Mouse (Mus musculus): ENCODE results near the gene Diaph3. TPM values are rescaled to one million over a fixed set of nuclear protein-coding genes. Genes with fewer than 3 reads are reported as not detected.

Diaph3 gene
- polyA plus RNA-seq, 1 experiment from 2014 or later = 8.2 TPM

DNA sequence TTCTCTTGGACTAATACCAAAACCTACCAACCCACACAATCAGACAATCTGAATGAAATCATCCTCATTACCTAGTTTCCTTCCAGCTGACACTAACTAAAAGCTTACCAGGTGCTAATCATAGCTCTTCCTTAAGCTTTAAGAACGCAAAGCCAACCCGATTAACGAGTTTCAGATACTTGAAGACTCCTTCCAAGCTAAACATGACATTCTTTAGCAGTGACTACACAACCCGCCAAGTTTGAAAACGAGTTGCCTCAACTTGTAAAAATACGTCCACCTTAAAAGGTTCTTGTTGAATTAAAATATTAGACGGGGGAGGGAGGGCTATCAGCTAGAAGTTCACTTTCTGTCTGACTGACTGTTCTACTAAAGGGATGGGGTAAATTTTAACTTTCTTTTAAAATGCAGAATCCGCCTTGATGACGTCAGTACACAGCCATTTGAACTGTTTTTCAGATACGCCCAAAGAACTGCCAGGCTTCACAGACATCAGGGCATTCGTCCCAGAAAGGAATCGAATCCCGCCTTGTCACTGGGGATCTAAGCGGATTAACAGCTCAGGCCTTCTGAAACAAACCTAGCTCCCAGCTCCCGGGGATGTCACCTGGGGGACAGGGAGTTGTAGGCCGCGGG is 590 bp downstream of the Diaph3 start:
- Histone ChIP-seq H3K36me3 (ENCODE audit: control insufficient read depth, insufficient read depth, low read length) (no peaks in the 10 kb centered on the region), H3K9me3 (ENCODE audit: control insufficient read depth, low read length) (no peaks in the 10 kb centered on the region), H3K4me2 (ENCODE audit: low read depth) (peak overlapping the region; percentile 61), H3K4me1 (ENCODE audit: control insufficient read depth, insufficient read depth, low read length) (peaks cover 3% of the 10 kb centered on the region; the same call in 1 of the 2 replicates), H3K4me3 (ENCODE audit: low read depth, low read length) (peak overlapping the region; percentile 69), H3K27me3 (ENCODE audit: control insufficient read depth, insufficient read depth, low read length) (no peaks in the 10 kb centered on the region), H3K9ac (ENCODE audit: low read length) (peak overlapping the region; percentile 56), H3K27ac (ENCODE audit: low read depth, low read length) (no peak overlapping the region)
- 9% methylated on average over 17 of the region's 17 CpGs for whole genome bisulfite sequencing
- peak; percentile 18 for ATAC-seq (ENCODE audit: insufficient read depth, low FRiP score, low TSS enrichment)
- no peak for DNase-seq (ENCODE audit: low spot score)

DNA sequence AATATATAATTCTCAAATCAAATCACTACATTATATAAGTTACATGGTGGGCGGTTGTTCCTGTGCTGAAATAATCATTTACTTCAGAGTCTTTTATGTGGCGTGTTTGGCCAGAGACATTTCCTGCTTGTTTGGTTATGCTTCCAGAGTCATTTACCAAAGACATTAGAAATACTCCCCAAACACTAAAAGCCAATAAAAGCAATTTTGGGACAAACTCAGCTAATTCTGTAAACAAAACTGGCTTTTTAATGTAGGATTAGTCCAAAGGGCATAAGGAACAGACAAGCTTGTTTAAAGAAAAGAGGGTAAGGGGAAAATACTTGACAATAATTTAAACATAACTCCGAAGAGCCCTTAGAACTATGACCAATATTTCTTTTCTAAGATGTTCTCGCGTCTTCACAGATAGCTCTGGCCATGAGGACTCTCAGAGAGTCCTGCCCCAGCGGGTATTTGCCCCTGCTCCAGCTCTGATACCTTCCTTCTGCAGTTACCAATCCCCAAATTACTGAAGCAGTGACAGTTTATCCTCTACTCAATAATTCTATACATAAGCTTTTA is 14.9 kb downstream of the Diaph3 start:
- Histone ChIP-seq H3K4me3 (ENCODE audit: low read depth, low read length) (no peak overlapping the region), H3K9ac (ENCODE audit: low read length) (no peak overlapping the region), H3K4me2 (ENCODE audit: low read depth) (no peak overlapping the region), H3K27me3 (ENCODE audit: control insufficient read depth, insufficient read depth, low read length) (no peaks in the 10 kb centered on the region), H3K27ac (ENCODE audit: low read depth, low read length) (no peak overlapping the region), H3K36me3 (ENCODE audit: control insufficient read depth, insufficient read depth, low read length) (no peaks in the 10 kb centered on the region), H3K4me1 (ENCODE audit: control insufficient read depth, insufficient read depth, low read length) (no peaks in the 10 kb centered on the region), H3K9me3 (ENCODE audit: control insufficient read depth, low read length) (no peaks in the 10 kb centered on the region)
- DNase-seq (ENCODE audit: low spot score) (no peak), ATAC-seq (ENCODE audit: insufficient read depth, low FRiP score, low TSS enrichment) (no peak)
- 95% methylated on average over 6 of the region's 6 CpGs for WGBS

- Histone ChIP-seq H3K36me3 (ENCODE audit: control insufficient read depth, insufficient read depth, low read length) (no peaks in the 10 kb centered on the region), H3K4me1 (ENCODE audit: control insufficient read depth, insufficient read depth, low read length) (no peaks in the 10 kb centered on the region), H3K27ac (ENCODE audit: low read depth, low read length) (no peak overlapping the region), H3K9me3 (ENCODE audit: control insufficient read depth, low read length) (no peaks in the 10 kb centered on the region), H3K27me3 (ENCODE audit: control insufficient read depth, insufficient read depth, low read length) (no peaks in the 10 kb centered on the region), H3K9ac (ENCODE audit: low read length) (no peak overlapping the region), H3K4me2 (ENCODE audit: low read depth) (no peak overlapping the region), H3K4me3 (ENCODE audit: low read depth, low read length) (no peak overlapping the region)
- DNase-seq (ENCODE audit: low spot score) (no peak), ATAC-seq (ENCODE audit: insufficient read depth, low FRiP score, low TSS enrichment) (no peak)
- WGBS = 90% methylated on average over 5 of the region's 5 CpGs
Observed at GRCm38 (mm10) chr14:87125492-87125891, 15.5 kb downstream of the Diaph3 start.

- no peaks in the 10 kb centered on the region for H3K27me3 ChIP-seq (ENCODE audit: control insufficient read depth, insufficient read depth, low read length)
- DNase-seq (ENCODE audit: low spot score) (no peak), ATAC-seq (ENCODE audit: insufficient read depth, low FRiP score, low TSS enrichment) (no peak)
- no peaks in the 10 kb centered on the region for H3K4me1 ChIP-seq (ENCODE audit: control insufficient read depth, insufficient read depth, low read length)
- no peak overlapping the region for H3K4me3 ChIP-seq (ENCODE audit: low read depth, low read length)
- no peak overlapping the region for H3K27ac ChIP-seq (ENCODE audit: low read depth, low read length)
- 96% methylated on average over 15 of the region's 15 CpGs for WGBS
- H3K9me3 ChIP-seq (ENCODE audit: control insufficient read depth, low read length) = no peaks in the 10 kb centered on the region
- no peaks in the 10 kb centered on the region for H3K36me3 ChIP-seq (ENCODE audit: control insufficient read depth, insufficient read depth, low read length)
- H3K9ac ChIP-seq (ENCODE audit: low read length) = no peak overlapping the region
- no peak overlapping the region for H3K4me2 ChIP-seq (ENCODE audit: low read depth)
Observed at GRCm38 (mm10) chr14:87123091-87123490, 17.9 kb downstream of the Diaph3 start.

DNA sequence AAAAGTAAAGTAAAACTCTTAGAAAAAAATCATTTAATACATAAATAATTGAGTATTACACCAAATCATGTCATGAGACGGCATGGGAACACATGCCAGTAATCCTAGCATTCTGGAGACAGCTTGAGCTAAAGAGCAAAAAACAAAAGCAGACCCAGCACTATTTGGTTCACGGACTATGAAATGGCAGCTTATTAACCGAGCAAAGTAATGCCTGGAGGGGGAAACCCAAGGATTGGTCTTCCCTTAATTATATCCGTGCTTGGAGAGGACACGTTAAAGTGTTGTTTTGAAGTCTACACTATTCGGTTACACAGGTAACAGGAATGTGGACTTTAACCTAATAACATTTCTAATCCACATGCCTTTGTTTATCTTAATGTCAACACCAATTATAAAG is 19.2 kb downstream of the Diaph3 start:
- no peak for DNase-seq (ENCODE audit: low spot score)
- Histone ChIP-seq H3K9ac (ENCODE audit: low read length) (no peak overlapping the region), H3K27me3 (ENCODE audit: control insufficient read depth, insufficient read depth, low read length) (no peaks in the 10 kb centered on the region), H3K9me3 (ENCODE audit: control insufficient read depth, low read length) (no peaks in the 10 kb centered on the region), H3K27ac (ENCODE audit: low read depth, low read length) (no peak overlapping the region), H3K4me1 (ENCODE audit: control insufficient read depth, insufficient read depth, low read length) (no peaks in the 10 kb centered on the region), H3K4me2 (ENCODE audit: low read depth) (no peak overlapping the region), H3K4me3 (ENCODE audit: low read depth, low read length) (no peak overlapping the region), H3K36me3 (ENCODE audit: control insufficient read depth, insufficient read depth, low read length) (no peaks in the 10 kb centered on the region)
- ATAC-seq (ENCODE audit: insufficient read depth, low FRiP score, low TSS enrichment) = no peak
- WGBS = 90% methylated on average over 6 of the region's 6 CpGs

DNA sequence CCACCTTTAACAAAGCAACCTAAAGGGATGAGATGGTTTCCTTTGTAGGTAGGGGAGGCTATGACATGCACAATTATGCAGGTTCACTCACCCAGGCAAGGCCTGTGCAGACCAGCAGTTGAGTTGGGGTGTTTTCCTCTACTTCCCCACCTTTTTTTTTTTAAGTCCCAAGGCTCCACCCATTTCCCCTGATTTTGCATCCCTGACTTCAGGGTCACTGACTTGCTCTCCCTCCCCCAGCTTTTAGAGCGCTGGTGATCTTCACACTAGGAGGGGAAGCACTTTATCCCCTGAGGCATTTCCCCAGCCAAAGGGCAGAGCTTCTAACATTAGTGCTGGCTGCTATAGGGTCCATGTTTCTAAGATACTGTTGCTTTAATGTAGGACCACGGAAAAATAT is 30.4 kb downstream of the Diaph3 start:
- H3K36me3 ChIP-seq (ENCODE audit: control insufficient read depth, insufficient read depth, low read length) = no peaks in the 10 kb centered on the region
- no peak overlapping the region for H3K9ac ChIP-seq (ENCODE audit: low read length)
- ATAC-seq (ENCODE audit: insufficient read depth, low FRiP score, low TSS enrichment) = no peak
- DNase-seq (ENCODE audit: low spot score) = no peak
- 14% methylated on average over 2 of the region's 2 CpGs for WGBS
- H3K4me3 ChIP-seq (ENCODE audit: low read depth, low read length) = no peak overlapping the region
- no peak overlapping the region for H3K4me2 ChIP-seq (ENCODE audit: low read depth)
- H3K9me3 ChIP-seq (ENCODE audit: control insufficient read depth, low read length) = no peaks in the 10 kb centered on the region
- no peak overlapping the region for H3K27ac ChIP-seq (ENCODE audit: low read depth, low read length)
- no peaks in the 10 kb centered on the region for H3K4me1 ChIP-seq (ENCODE audit: control insufficient read depth, insufficient read depth, low read length)
- H3K27me3 ChIP-seq (ENCODE audit: control insufficient read depth, insufficient read depth, low read length) = no peaks in the 10 kb centered on the region

- DNase-seq (ENCODE audit: low spot score) (no peak), ATAC-seq (ENCODE audit: insufficient read depth, low FRiP score, low TSS enrichment) (no peak)
- H3K4me3 ChIP-seq (ENCODE audit: low read depth, low read length) = no peak overlapping the region
- H3K4me1 ChIP-seq (ENCODE audit: control insufficient read depth, insufficient read depth, low read length) = no peaks in the 10 kb centered on the region
- no peaks in the 10 kb centered on the region for H3K36me3 ChIP-seq (ENCODE audit: control insufficient read depth, insufficient read depth, low read length)
- no peaks in the 10 kb centered on the region for H3K9me3 ChIP-seq (ENCODE audit: control insufficient read depth, low read length)
- H3K9ac ChIP-seq (ENCODE audit: low read length) = no peak overlapping the region
- no peak overlapping the region for H3K27ac ChIP-seq (ENCODE audit: low read depth, low read length)
- no peaks in the 10 kb centered on the region for H3K27me3 ChIP-seq (ENCODE audit: control insufficient read depth, insufficient read depth, low read length)
- no peak overlapping the region for H3K4me2 ChIP-seq (ENCODE audit: low read depth)
- 85% methylated on average over 1 of the region's 1 CpGs for WGBS
Observed at GRCm38 (mm10) chr14:87099380-87100088, 41.5 kb downstream of the Diaph3 start.

DNA sequence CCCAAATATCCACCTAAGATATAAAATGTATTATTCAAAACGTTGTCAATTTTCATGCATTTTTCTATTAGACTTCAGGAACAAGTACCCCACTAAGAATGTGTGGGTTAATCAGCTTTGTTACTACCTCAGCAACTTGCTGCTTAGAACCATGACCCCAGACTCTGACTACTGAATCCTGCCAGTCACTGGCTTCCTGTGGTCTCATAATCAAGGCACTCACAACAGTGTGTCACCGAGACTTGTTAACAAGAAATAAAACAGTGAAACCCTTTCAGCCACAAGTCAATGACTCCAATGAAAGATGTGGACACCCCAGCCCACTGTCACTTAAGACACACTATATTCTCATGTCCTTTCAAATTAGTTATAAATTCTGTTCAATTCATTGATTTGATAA is 42.9 kb downstream of the Diaph3 start:
- no peak overlapping the region for H3K27ac ChIP-seq (ENCODE audit: low read depth, low read length)
- no peaks in the 10 kb centered on the region for H3K9me3 ChIP-seq (ENCODE audit: control insufficient read depth, low read length)
- 73% methylated on average over 2 of the region's 2 CpGs for WGBS
- ATAC-seq (ENCODE audit: insufficient read depth, low FRiP score, low TSS enrichment) (no peak), DNase-seq (ENCODE audit: low spot score) (no peak)
- no peak overlapping the region for H3K4me2 ChIP-seq (ENCODE audit: low read depth)
- no peak overlapping the region for H3K9ac ChIP-seq (ENCODE audit: low read length)
- no peaks in the 10 kb centered on the region for H3K36me3 ChIP-seq (ENCODE audit: control insufficient read depth, insufficient read depth, low read length)
- H3K4me3 ChIP-seq (ENCODE audit: low read depth, low read length) = no peak overlapping the region
- H3K27me3 ChIP-seq (ENCODE audit: control insufficient read depth, insufficient read depth, low read length) = no peaks in the 10 kb centered on the region
- H3K4me1 ChIP-seq (ENCODE audit: control insufficient read depth, insufficient read depth, low read length) = no peaks in the 10 kb centered on the region

GRCm38 (mm10) chr14:87091522-87091921 is 49.5 kb downstream of the Diaph3 start:
- ATAC-seq (ENCODE audit: insufficient read depth, low FRiP score, low TSS enrichment) = no peak

More at GRCm38 (mm10) chr14:87091522-87091921, 49.5 kb downstream of the Diaph3 start:
- Histone ChIP-seq H3K4me2 (ENCODE audit: low read depth) (no peak overlapping the region), H3K4me1 (ENCODE audit: control insufficient read depth, insufficient read depth, low read length) (no peaks in the 10 kb centered on the region), H3K9me3 (ENCODE audit: control insufficient read depth, low read length) (no peaks in the 10 kb centered on the region), H3K27me3 (ENCODE audit: control insufficient read depth, insufficient read depth, low read length) (no peaks in the 10 kb centered on the region), H3K27ac (ENCODE audit: low read depth, low read length) (no peak overlapping the region), H3K4me3 (ENCODE audit: low read depth, low read length) (no peak overlapping the region), H3K9ac (ENCODE audit: low read length) (no peak overlapping the region), H3K36me3 (ENCODE audit: control insufficient read depth, insufficient read depth, low read length) (no peaks in the 10 kb centered on the region)
- DNase-seq (ENCODE audit: low spot score) = no peak
- WGBS = 94% methylated on average over 3 of the region's 3 CpGs
